Mouse (Mus musculus) CH12.LX (cell line): ENCODE measurements around the gene Ccdc83. TPM values are rescaled to one million over a fixed set of nuclear protein-coding genes. Genes with fewer than 3 reads are reported as not detected.

Source experiments
- DNase-seq: peaks from one replicate; pipeline ENCODE4 v3.0.0-alpha.2; 2013; ENCODE audit errors: extremely low read depth
- H3K27ac ChIP-seq: 2 replicates; pipeline ENCODE4 v1.5.1; 2012; ENCODE audit warnings: low read depth, mild to moderate bottlenecking, control low read depth, moderate library complexity; ENCODE audit not compliant: insufficient read depth
- H3K27me3 ChIP-seq: replicated peaks from 2 replicates; pipeline ENCODE3; 2012; ENCODE audit warnings: inconsistent platforms
- H3K36me3 ChIP-seq, 2 experiments: replicated peaks in 1 of 2; 2 replicates each; pipeline versions ENCODE3 to v1.6.1; 2012; ENCODE audit warnings: inconsistent platforms in 1 of 2, low read length in 1 of 2, mild to moderate bottlenecking in 1 of 2, mixed read lengths in 1 of 2, moderate library complexity in 1 of 2; ENCODE audit not compliant: control insufficient read depth in 1 of 2, insufficient read depth in 1 of 2
- H3K4me1 ChIP-seq, 2 experiments: 2 replicates each; pipeline ENCODE4 v1.6.1; 2012; ENCODE audit warnings: inconsistent platforms in 1 of 2, moderate library complexity in 1 of 2; ENCODE audit not compliant: insufficient read depth in 2 of 2, control insufficient read depth in 1 of 2
- H3K4me2 ChIP-seq: 2 replicates; pipeline ENCODE4 v1.6.1; 2012; ENCODE audit warnings: low read depth, mild to moderate bottlenecking, control low read depth; ENCODE audit not compliant: poor library complexity, insufficient read depth, severe bottlenecking
- H3K4me3 ChIP-seq, 3 experiments: fragments of 150-350 bp in 1 of 3; sonication (generic) in 1 of 3; replicated peaks in 1 of 3; 2 replicates each; pipeline versions ENCODE3 to v1.5.1; 2011 to 2012; ENCODE audit warnings: low read depth in 2 of 3, low read length in 2 of 3, mild to moderate bottlenecking in 2 of 3, moderate library complexity in 2 of 3, control low read depth in 1 of 3, improper control_type of control experiment in 1 of 3, inconsistent platforms in 1 of 3, mixed read lengths in 1 of 3; ENCODE audit not compliant: poor library complexity in 1 of 3
- H3K79me2 ChIP-seq: replicated peaks from 2 replicates; pipeline ENCODE4 v1.6.1; 2012; ENCODE audit warnings: mild to moderate bottlenecking, moderate library complexity; ENCODE audit not compliant: control insufficient read depth, poor library complexity, insufficient read depth, severe bottlenecking; ENCODE audit errors: extremely low read depth
- H3K9ac ChIP-seq: 2 replicates; pipeline ENCODE4 v1.6.1; 2012; ENCODE audit warnings: low read depth, mild to moderate bottlenecking, control low read depth, moderate library complexity; ENCODE audit not compliant: insufficient read depth
- H3K9me3 ChIP-seq: replicated peaks from 2 replicates; pipeline ENCODE3; 2012; ENCODE audit warnings: low read length, inconsistent platforms, mixed read lengths
- CHD2 ChIP-seq: IDR thresholded peaks from 2 replicates; pipeline ENCODE4 v1.6.1; 2011; ENCODE audit warnings: low read length, improper control_type of control experiment
- CTCF ChIP-seq, 2 experiments: IDR thresholded peaks in 1 of 2; conservative IDR thresholded peaks in 1 of 2; 2 replicates each; pipeline ENCODE4 v1.5.1; 2011 to 2012; ENCODE audit warnings: low read depth in 2 of 2, low read length in 2 of 2, improper control_type of control experiment in 1 of 2, inconsistent platforms in 1 of 2, mild to moderate bottlenecking in 1 of 2, moderate library complexity in 1 of 2
- ELF1 ChIP-seq: IDR thresholded peaks from 2 replicates; pipeline ENCODE4 v1.6.1; 2014; ENCODE audit warnings: low read depth, mild to moderate bottlenecking, inconsistent platforms, low read length, improper control_type of control experiment
- ETS1 ChIP-seq: conservative IDR thresholded peaks from 2 replicates; pipeline ENCODE4 v1.6.1; 2012; ENCODE audit warnings: low read depth, mild to moderate bottlenecking, inconsistent platforms, low read length, improper control_type of control experiment, moderate library complexity
- GABPA ChIP-seq: IDR thresholded peaks from 2 replicates; pipeline ENCODE4 v1.6.1; 2012; ENCODE audit warnings: low read depth, low read length, improper control_type of control experiment, inconsistent platforms; ENCODE audit not compliant: insufficient replicate concordance
- HCFC1 ChIP-seq: IDR thresholded peaks from 2 replicates; pipeline ENCODE4 v1.6.1; 2012; ENCODE audit warnings: low read depth, mild to moderate bottlenecking, inconsistent platforms, low read length, improper control_type of control experiment
- IRF4 ChIP-seq: IDR thresholded peaks from 2 replicates; pipeline ENCODE4 v1.6.1; 2014; ENCODE audit warnings: low read depth, mild to moderate bottlenecking, inconsistent platforms, low read length, improper control_type of control experiment
- JUN ChIP-seq: IDR thresholded peaks from 2 replicates; pipeline ENCODE4 v1.6.1; 2011; ENCODE audit warnings: low read depth, mild to moderate bottlenecking, low read length, improper control_type of control experiment, moderate library complexity; ENCODE audit not compliant: insufficient read depth
- MAFK ChIP-seq: IDR thresholded peaks from 2 replicates; pipeline ENCODE4 v1.6.1; 2011; ENCODE audit warnings: low read length, improper control_type of control experiment; ENCODE audit not compliant: insufficient replicate concordance
- MAX ChIP-seq: IDR thresholded peaks from 2 replicates; pipeline ENCODE4 v1.6.1; 2011; ENCODE audit warnings: low read length, improper control_type of control experiment
- MEF2A ChIP-seq: IDR thresholded peaks from 2 replicates; pipeline ENCODE4 v1.6.1; 2014; ENCODE audit warnings: low read depth, mild to moderate bottlenecking, inconsistent platforms, low read length, improper control_type of control experiment, borderline replicate concordance
- MXI1 ChIP-seq: IDR thresholded peaks from 2 replicates; pipeline ENCODE4 v1.6.1; 2011; ENCODE audit warnings: mild to moderate bottlenecking, low read depth, low read length, improper control_type of control experiment
- NRF1 ChIP-seq: IDR thresholded peaks from 2 replicates; pipeline ENCODE4 v1.6.1; 2014; ENCODE audit warnings: low read depth, mild to moderate bottlenecking, inconsistent platforms, low read length, improper control_type of control experiment, moderate library complexity
- RAD21 ChIP-seq: IDR thresholded peaks from 2 replicates; pipeline ENCODE4 v1.6.1; 2011; ENCODE audit warnings: low read depth, mild to moderate bottlenecking, low read length, improper control_type of control experiment, moderate library complexity
- RCOR1 ChIP-seq: conservative IDR thresholded peaks from 2 replicates; pipeline ENCODE4 v1.6.1; 2012; ENCODE audit warnings: low read depth, mild to moderate bottlenecking, inconsistent platforms, low read length, improper control_type of control experiment
- SMC3 ChIP-seq: IDR thresholded peaks from 2 replicates; pipeline ENCODE4 v1.6.1; 2011; ENCODE audit warnings: low read depth, low read length, improper control_type of control experiment
- USF1 ChIP-seq: IDR thresholded peaks from 2 replicates; pipeline ENCODE4 v1.6.1; 2014; ENCODE audit warnings: low read depth, mild to moderate bottlenecking, inconsistent platforms, low read length, improper control_type of control experiment
- ZC3H11A ChIP-seq: IDR thresholded peaks from 2 replicates; pipeline ENCODE4 v1.6.1; 2012; ENCODE audit warnings: low read depth, mild to moderate bottlenecking, inconsistent platforms, low read length, improper control_type of control experiment
- ZNF384 ChIP-seq: IDR thresholded peaks from 2 replicates; pipeline ENCODE4 v1.6.1; 2012; ENCODE audit warnings: low read depth, low read length, improper control_type of control experiment, inconsistent platforms
- dilution Hi-C: fragments of 300-500 bp; cut with MboI; formaldehyde crosslinking; loops from 2 replicates; pipeline ENCODE4 v1.14.3; 2020; ENCODE audit warnings: low sequenced_read_pairs; ENCODE audit not compliant: extremely low pct_unique_long_range_greater_than_20kb, extremely low pct_ligation_motif_present
- in situ Hi-C: fragments of 300-500 bp; cut with MboI; formaldehyde crosslinking; loops from 3 replicates; pipeline ENCODE4 v1.14.3; 2019; ENCODE audit warnings: low sequenced_read_pairs, low pct_ligation_motif_present, low pct_unique_long_range_greater_than_20kb, mixed read lengths
- polyA plus RNA-seq: library from polyadenylated mRNA; unstranded; fragments of >175 nt; gene quantifications from 2 replicates; pipeline ENCODE4 v1.2.1, GENCODE M21; 2012; ENCODE audit warnings: low read depth; ENCODE audit not compliant: insufficient read length
- total RNA-seq, 2 experiments: library from RNA; depleted of rRNA; stranded (reverse); fragments of 300-350 nt in 1 of 2; fragments of >200 nt in 1 of 2; gene quantifications; 2 replicates each; pipeline ENCODE4 v1.2.3; 2012 to 2014

Ccdc83 gene
- total and polyA plus RNA-seq, 3 experiments = not detected

- no peaks in the 10 kb centered on the region for H3K79me2 ChIP-seq
- dilution Hi-C loops (no loop called here), in situ Hi-C loops (no loop called here)
- no peak for DNase-seq
- H3K27me3 ChIP-seq = no peaks in the 10 kb centered on the region
- TF ChIP-seq USF1 (no peak), ETS1 (no peak), ELF1 (no peak), NRF1 (no peak), ZC3H11A (no peak), RAD21 (peak; percentile 13), JUN (no peak), CTCF (conservative IDR thresholded peaks at IDR 0.05 in 1 of 2, IDR thresholded peaks at IDR 0.05 in 1 of 2; ENCODE audit: low read depth in 2 of 2, low read length in 2 of 2) (peak in 1 of 2 experiments; percentile 51; a peak in 2 of 4 replicates), HCFC1 (no peak), MEF2A (no peak), CHD2 (no peak), ZNF384 (no peak), IRF4 (no peak), GABPA (no peak), MAX (no peak), RCOR1 (no peak), MAFK (no peak), SMC3 (peak; percentile 31; the same call in 1 of the 2 replicates), MXI1 (no peak)
- no peak overlapping the region for H3K9ac ChIP-seq
- H3K9me3 ChIP-seq = no peaks in the 10 kb centered on the region
- no peak overlapping the region for H3K4me3 ChIP-seq
- no peak overlapping the region for H3K27ac ChIP-seq
- peaks cover 0 to 8% of the 10 kb centered on the region in 2 experiments; a peak in 1 of 4 replicates for H3K4me1 ChIP-seq
- H3K36me3 ChIP-seq = no peaks in the 10 kb centered on the region
- no peak overlapping the region for H3K4me2 ChIP-seq
Observed at GRCm38 (mm10) chr7:90252946-90253345, 12.6 kb downstream of the Ccdc83 start.

- Histone ChIP-seq H3K4me2 (no peak overlapping the region), H3K4me3 (no peak overlapping the region), H3K27ac (no peak overlapping the region), H3K27me3 (no peaks in the 10 kb centered on the region), H3K4me1 (no peaks in the 10 kb centered on the region), H3K79me2 (no peaks in the 10 kb centered on the region), H3K9me3 (no peaks in the 10 kb centered on the region), H3K36me3 (no peaks in the 10 kb centered on the region), H3K9ac (no peak overlapping the region)
- in situ Hi-C loops (no loop called here), dilution Hi-C loops (no loop called here)
- DNase-seq = no peak
- TF ChIP-seq RAD21 (no peak), MXI1 (no peak), CHD2 (no peak)
Observed at GRCm38 (mm10) chr7:90243643-90244042, 21.9 kb downstream of the Ccdc83 start.
